Mouse (Mus musculus): ENCODE measurements around the gene Utrn. TPM values are rescaled to one million over a fixed set of nuclear protein-coding genes. Genes with fewer than 3 reads are reported as not detected.

Gene Utrn
- polyA plus RNA-seq, 1 experiment from 2014 or later: 25.7 TPM

DNA sequence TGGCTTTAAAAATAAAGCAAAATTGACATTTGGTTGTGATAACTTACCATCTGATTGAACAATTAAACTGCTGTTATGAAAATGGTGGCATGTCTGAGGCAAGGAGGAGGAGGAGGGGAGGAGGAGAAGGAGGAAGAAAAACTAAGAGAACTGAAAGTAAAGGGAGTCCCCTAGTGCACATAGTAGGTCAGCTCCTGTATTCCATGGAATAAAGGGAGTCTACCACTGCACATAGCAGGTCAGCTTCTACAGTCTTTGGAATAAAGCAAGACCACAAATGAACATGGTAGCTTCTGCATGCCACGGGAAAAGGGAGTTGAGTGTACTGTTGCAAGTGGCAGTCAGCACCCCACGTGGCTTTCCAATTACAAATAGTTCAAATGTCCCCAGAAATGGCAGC, 323.7 kb downstream of the Utrn start:
- no peak overlapping the region for H3K4me3 ChIP-seq (ENCODE audit: low read length)
- ATAC-seq: no peak
- no peak overlapping the region for H3K4me2 ChIP-seq (ENCODE audit: low read length)
- no peaks in the 10 kb centered on the region for H3K9me3 ChIP-seq (ENCODE audit: control insufficient read depth, low read length)
- H3K27me3 ChIP-seq (replicated peaks; ENCODE audit: control insufficient read depth, insufficient read depth, low read length): no peaks in the 10 kb centered on the region
- peaks cover 18% of the 10 kb centered on the region for H3K4me1 ChIP-seq (ENCODE audit: control insufficient read depth, insufficient read depth, low read depth, low read length)
- H3K36me3 ChIP-seq (ENCODE audit: control insufficient read depth, insufficient read depth, low read length): no peaks in the 10 kb centered on the region
- H3K27ac ChIP-seq (ENCODE audit: low read depth, low read length): no peak overlapping the region
- H3K9ac ChIP-seq (ENCODE audit: low read depth, low read length): no peak overlapping the region
- WGBS: 75% methylated on average over 2 of the region's 2 CpGs

GRCm38 (mm10) chr10:12541757-12542156, 327.4 kb downstream of the Utrn start:
- ATAC-seq: no peak
- Histone ChIP-seq H3K27me3 (replicated peaks; ENCODE audit: control insufficient read depth, insufficient read depth, low read length) (no peaks in the 10 kb centered on the region), H3K9ac (ENCODE audit: low read depth, low read length) (no peak overlapping the region), H3K27ac (ENCODE audit: low read depth, low read length) (no peak overlapping the region), H3K4me3 (ENCODE audit: low read length) (no peak overlapping the region), H3K4me2 (ENCODE audit: low read length) (no peak overlapping the region), H3K36me3 (ENCODE audit: control insufficient read depth, insufficient read depth, low read length) (no peaks in the 10 kb centered on the region), H3K4me1 (ENCODE audit: control insufficient read depth, insufficient read depth, low read depth, low read length) (no peaks in the 10 kb centered on the region), H3K9me3 (ENCODE audit: control insufficient read depth, low read length) (no peaks in the 10 kb centered on the region)
- 71% methylated on average over 1 of the region's 1 CpGs for WGBS

DNA sequence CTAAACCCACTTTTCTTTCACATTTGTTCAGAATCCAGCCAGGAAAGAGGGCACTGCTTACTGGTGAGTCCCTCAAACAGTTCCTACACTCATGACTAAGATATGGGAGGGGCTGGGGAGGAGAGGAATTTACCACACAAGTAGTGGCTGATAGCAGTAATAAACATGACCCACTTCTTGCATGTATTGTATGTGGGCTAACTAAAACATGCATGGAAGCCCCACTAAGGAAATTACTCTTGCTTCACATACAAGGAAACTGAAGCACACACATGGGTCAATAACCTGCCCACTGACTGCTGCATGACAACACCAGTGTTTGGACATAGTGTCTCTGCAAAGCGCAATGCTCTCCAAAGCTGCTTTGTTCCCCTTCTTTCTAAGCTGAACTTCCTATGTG, 333.9 kb downstream of the Utrn start:
- H3K4me3 ChIP-seq (ENCODE audit: low read length): no peak overlapping the region
- 96% methylated on average over 1 of the region's 1 CpGs for WGBS
- no peak overlapping the region for H3K9ac ChIP-seq (ENCODE audit: low read depth, low read length)
- H3K9me3 ChIP-seq (ENCODE audit: control insufficient read depth, low read length): no peaks in the 10 kb centered on the region
- no peak overlapping the region for H3K27ac ChIP-seq (ENCODE audit: low read depth, low read length)
- ATAC-seq: no peak
- no peaks in the 10 kb centered on the region for H3K27me3 ChIP-seq (replicated peaks; ENCODE audit: control insufficient read depth, insufficient read depth, low read length)
- no peaks in the 10 kb centered on the region for H3K4me1 ChIP-seq (ENCODE audit: control insufficient read depth, insufficient read depth, low read depth, low read length)
- no peak overlapping the region for H3K4me2 ChIP-seq (ENCODE audit: low read length)
- H3K36me3 ChIP-seq (ENCODE audit: control insufficient read depth, insufficient read depth, low read length): no peaks in the 10 kb centered on the region

GRCm38 (mm10) chr10:12534801-12535200, 334.4 kb downstream of the Utrn start:
- WGBS: 68% methylated on average over 3 of the region's 3 CpGs
- no peaks in the 10 kb centered on the region for H3K4me1 ChIP-seq (ENCODE audit: control insufficient read depth, insufficient read depth, low read depth, low read length)
- no peaks in the 10 kb centered on the region for H3K9me3 ChIP-seq (ENCODE audit: control insufficient read depth, low read length)
- H3K4me2 ChIP-seq (ENCODE audit: low read length): no peak overlapping the region
- ATAC-seq: no peak
- no peaks in the 10 kb centered on the region for H3K36me3 ChIP-seq (ENCODE audit: control insufficient read depth, insufficient read depth, low read length)
- H3K9ac ChIP-seq (ENCODE audit: low read depth, low read length): no peak overlapping the region
- no peaks in the 10 kb centered on the region for H3K27me3 ChIP-seq (replicated peaks; ENCODE audit: control insufficient read depth, insufficient read depth, low read length)
- H3K4me3 ChIP-seq (ENCODE audit: low read length): no peak overlapping the region
- no peak overlapping the region for H3K27ac ChIP-seq (ENCODE audit: low read depth, low read length)

GRCm38 (mm10) chr10:12534301-12534700, 334.9 kb downstream of the Utrn start:
- H3K4me1 ChIP-seq (ENCODE audit: control insufficient read depth, insufficient read depth, low read depth, low read length): no peaks in the 10 kb centered on the region
- ATAC-seq: no peak
- H3K27ac ChIP-seq (ENCODE audit: low read depth, low read length): no peak overlapping the region
- no peak overlapping the region for H3K4me3 ChIP-seq (ENCODE audit: low read length)
- no peak overlapping the region for H3K4me2 ChIP-seq (ENCODE audit: low read length)
- H3K27me3 ChIP-seq (replicated peaks; ENCODE audit: control insufficient read depth, insufficient read depth, low read length): no peaks in the 10 kb centered on the region
- H3K9ac ChIP-seq (ENCODE audit: low read depth, low read length): no peak overlapping the region
- no peaks in the 10 kb centered on the region for H3K36me3 ChIP-seq (ENCODE audit: control insufficient read depth, insufficient read depth, low read length)
- WGBS: 94% methylated on average over 3 of the region's 3 CpGs
- H3K9me3 ChIP-seq (ENCODE audit: control insufficient read depth, low read length): no peaks in the 10 kb centered on the region

GRCm38 (mm10) chr10:12522078-12522477, 347.1 kb downstream of the Utrn start:
- no peaks in the 10 kb centered on the region for H3K27me3 ChIP-seq (replicated peaks; ENCODE audit: control insufficient read depth, insufficient read depth, low read length)
- no peak overlapping the region for H3K9ac ChIP-seq (ENCODE audit: low read depth, low read length)
- no peaks in the 10 kb centered on the region for H3K4me1 ChIP-seq (ENCODE audit: control insufficient read depth, insufficient read depth, low read depth, low read length)
- H3K4me2 ChIP-seq (ENCODE audit: low read length): no peak overlapping the region
- H3K9me3 ChIP-seq (ENCODE audit: control insufficient read depth, low read length): no peaks in the 10 kb centered on the region
- H3K27ac ChIP-seq (ENCODE audit: low read depth, low read length): no peak overlapping the region
- 67% methylated on average over 1 of the region's 1 CpGs for WGBS
- ATAC-seq: no peak
- H3K36me3 ChIP-seq (ENCODE audit: control insufficient read depth, insufficient read depth, low read length): peaks cover 3% of the 10 kb centered on the region; the same call in 1 of the 2 replicates
- H3K4me3 ChIP-seq (ENCODE audit: low read length): no peak overlapping the region

GRCm38 (mm10) chr10:12518162-12518561, 351.0 kb downstream of the Utrn start:
- Histone ChIP-seq H3K27ac (ENCODE audit: low read depth, low read length) (no peak overlapping the region), H3K9ac (ENCODE audit: low read depth, low read length) (no peak overlapping the region), H3K27me3 (replicated peaks; ENCODE audit: control insufficient read depth, insufficient read depth, low read length) (no peaks in the 10 kb centered on the region), H3K4me3 (ENCODE audit: low read length) (no peak overlapping the region), H3K4me1 (ENCODE audit: control insufficient read depth, insufficient read depth, low read depth, low read length) (no peaks in the 10 kb centered on the region), H3K9me3 (ENCODE audit: control insufficient read depth, low read length) (no peaks in the 10 kb centered on the region), H3K4me2 (ENCODE audit: low read length) (no peak overlapping the region), H3K36me3 (ENCODE audit: control insufficient read depth, insufficient read depth, low read length) (no peaks in the 10 kb centered on the region)
- ATAC-seq: no peak
- 94% methylated on average over 3 of the region's 3 CpGs for WGBS

DNA sequence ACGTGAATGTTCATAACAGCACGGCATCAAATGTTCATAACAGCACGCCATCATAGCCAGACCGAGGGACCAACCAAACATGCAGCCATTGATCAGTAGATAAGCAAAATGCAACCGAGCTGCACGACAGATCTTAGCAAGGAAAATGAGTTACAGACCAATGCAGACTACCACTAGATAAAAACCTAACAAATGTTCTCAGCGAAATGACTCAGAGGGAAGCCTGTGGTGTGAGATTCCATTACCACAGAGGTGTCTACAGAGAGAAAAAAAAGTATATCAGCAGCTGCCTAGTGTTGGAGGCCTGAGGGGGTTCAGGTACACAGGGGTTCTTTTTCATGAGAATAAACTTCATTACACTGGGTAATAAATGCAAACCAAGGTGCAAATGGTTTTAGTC, 363.6 kb downstream of the Utrn start:
- Histone ChIP-seq H3K9ac (ENCODE audit: low read depth, low read length) (no peak overlapping the region), H3K9me3 (ENCODE audit: control insufficient read depth, low read length) (no peaks in the 10 kb centered on the region), H3K4me3 (ENCODE audit: low read length) (no peak overlapping the region), H3K36me3 (ENCODE audit: control insufficient read depth, insufficient read depth, low read length) (no peaks in the 10 kb centered on the region), H3K4me2 (ENCODE audit: low read length) (no peak overlapping the region), H3K27ac (ENCODE audit: low read depth, low read length) (no peak overlapping the region), H3K4me1 (ENCODE audit: control insufficient read depth, insufficient read depth, low read depth, low read length) (no peaks in the 10 kb centered on the region), H3K27me3 (replicated peaks; ENCODE audit: control insufficient read depth, insufficient read depth, low read length) (no peaks in the 10 kb centered on the region)
- WGBS: 90% methylated on average over 7 of the region's 7 CpGs
- no peak for ATAC-seq

GRCm38 (mm10) chr10:12500489-12500888, 368.7 kb downstream of the Utrn start:
- no peak overlapping the region for H3K4me2 ChIP-seq (ENCODE audit: low read length)
- no peaks in the 10 kb centered on the region for H3K9me3 ChIP-seq (ENCODE audit: control insufficient read depth, low read length)
- no peak overlapping the region for H3K9ac ChIP-seq (ENCODE audit: low read depth, low read length)
- no peaks in the 10 kb centered on the region for H3K36me3 ChIP-seq (ENCODE audit: control insufficient read depth, insufficient read depth, low read length)
- H3K4me3 ChIP-seq (ENCODE audit: low read length): no peak overlapping the region
- WGBS: 90% methylated on average over 5 of the region's 5 CpGs
- no peaks in the 10 kb centered on the region for H3K4me1 ChIP-seq (ENCODE audit: control insufficient read depth, insufficient read depth, low read depth, low read length)
- H3K27ac ChIP-seq (ENCODE audit: low read depth, low read length): no peak overlapping the region
- H3K27me3 ChIP-seq (replicated peaks; ENCODE audit: control insufficient read depth, insufficient read depth, low read length): no peaks in the 10 kb centered on the region
- ATAC-seq: no peak

- Histone ChIP-seq H3K9me3 (ENCODE audit: control insufficient read depth, low read length) (no peaks in the 10 kb centered on the region), H3K27ac (ENCODE audit: low read depth, low read length) (no peak overlapping the region), H3K4me2 (ENCODE audit: low read length) (no peak overlapping the region), H3K4me1 (ENCODE audit: control insufficient read depth, insufficient read depth, low read depth, low read length) (no peaks in the 10 kb centered on the region), H3K36me3 (ENCODE audit: control insufficient read depth, insufficient read depth, low read length) (no peaks in the 10 kb centered on the region), H3K4me3 (ENCODE audit: low read length) (no peak overlapping the region), H3K9ac (ENCODE audit: low read depth, low read length) (no peak overlapping the region), H3K27me3 (replicated peaks; ENCODE audit: control insufficient read depth, insufficient read depth, low read length) (no peaks in the 10 kb centered on the region)
- no peak; the same call in 1 of the 2 replicates for ATAC-seq
- 94% methylated on average over 8 of the region's 8 CpGs for WGBS
Measured at GRCm38 (mm10) chr10:12497555-12497954, 371.6 kb downstream of the Utrn start.
